Mouse (Mus musculus): ENCODE measurements around the gene Dhcr7. TPM values are rescaled to one million over a fixed set of nuclear protein-coding genes. Genes with fewer than 3 reads are reported as not detected.
A peak's percentile ranks its signal among the peaks of the same experiment; 100 is the strongest.

Gene Dhcr7
- total and polyA plus RNA-seq, 2 experiments from 2014 or later, result 70.2 to 84.4 TPM

GRCm38 (mm10) chr7:143792336-143792985, 30.5 kb upstream of the Dhcr7 start:
- DNase-seq (ENCODE audit: low spot score), result no peak
- WGBS, result 73% methylated on average over 6 of the region's 6 CpGs
- no peaks in the 10 kb centered on the region for H3K4me1 ChIP-seq (ENCODE audit: insufficient read depth, low read length)
- H3K4me3 ChIP-seq (ENCODE audit: low read length), result no peak overlapping the region
- TF ChIP-seq CTCF (IDR thresholded peaks at IDR 0.05; ENCODE audit: low read depth), result no peak
- ATAC-seq, result no peak
- H3K9ac ChIP-seq (replicated peaks; ENCODE audit: low read length), result no peak overlapping the region
- H3K36me3 ChIP-seq (ENCODE audit: insufficient read depth, low read length), result peaks cover 9% of the 10 kb centered on the region; the same call in 1 of the 2 replicates
- no peaks in the 10 kb centered on the region for H3K27me3 ChIP-seq (ENCODE audit: insufficient read depth, low read length)
- no peak overlapping the region for H3K4me2 ChIP-seq (ENCODE audit: low read depth, low read length)
- H3K9me3 ChIP-seq (ENCODE audit: low read length), result no peaks in the 10 kb centered on the region
- no peak overlapping the region for H3K27ac ChIP-seq

- Histone ChIP-seq H3K9ac (replicated peaks; ENCODE audit: low read length) (no peak overlapping the region), H3K4me1 (ENCODE audit: insufficient read depth, low read length) (no peaks in the 10 kb centered on the region), H3K27me3 (ENCODE audit: insufficient read depth, low read length) (no peaks in the 10 kb centered on the region), H3K9me3 (ENCODE audit: low read length) (no peaks in the 10 kb centered on the region), H3K4me3 (ENCODE audit: low read length) (no peak overlapping the region), H3K4me2 (ENCODE audit: low read depth, low read length) (no peak overlapping the region), H3K36me3 (ENCODE audit: insufficient read depth, low read length) (peaks cover 14% of the 10 kb centered on the region), H3K27ac (no peak overlapping the region)
- peak; percentile 65 for TF ChIP-seq CTCF (IDR thresholded peaks at IDR 0.05; ENCODE audit: low read depth)
- no peak for ATAC-seq
- peak; percentile 19 for DNase-seq (ENCODE audit: low spot score)
- whole genome bisulfite sequencing, result 53% methylated on average over 4 of the region's 4 CpGs
These were observed 29.8 kb upstream of the Dhcr7 start for GRCm38 (mm10) chr7:143793121-143793520.

- no peak for ATAC-seq
- peaks cover 30% of the 10 kb centered on the region for H3K36me3 ChIP-seq (ENCODE audit: insufficient read depth, low read length)
- H3K27me3 ChIP-seq (ENCODE audit: insufficient read depth, low read length), result no peaks in the 10 kb centered on the region
These were observed 24.2 kb upstream of the Dhcr7 start for GRCm38 (mm10) chr7:143798783-143799182.

GRCm38 (mm10) chr7:143800770-143801169, 22.2 kb upstream of the Dhcr7 start:
- H3K4me1 ChIP-seq (ENCODE audit: insufficient read depth, low read length), result no peaks in the 10 kb centered on the region
- no peak for TF ChIP-seq CTCF (IDR thresholded peaks at IDR 0.05; ENCODE audit: low read depth)
- no peaks in the 10 kb centered on the region for H3K9me3 ChIP-seq (ENCODE audit: low read length)
- 100% methylated on average over 1 of the region's 1 CpGs for WGBS
- no peak for ATAC-seq
- no peak for DNase-seq (ENCODE audit: low spot score)
- no peaks in the 10 kb centered on the region for H3K27me3 ChIP-seq (ENCODE audit: insufficient read depth, low read length)
- H3K27ac ChIP-seq, result no peak overlapping the region
- peaks cover 34% of the 10 kb centered on the region for H3K36me3 ChIP-seq (ENCODE audit: insufficient read depth, low read length)
- H3K9ac ChIP-seq (replicated peaks; ENCODE audit: low read length), result no peak overlapping the region
- H3K4me3 ChIP-seq (ENCODE audit: low read length), result no peak overlapping the region
- no peak overlapping the region for H3K4me2 ChIP-seq (ENCODE audit: low read depth, low read length)

More at GRCm38 (mm10) chr7:143798783-143799182, 24.2 kb upstream of the Dhcr7 start:
- 92% methylated on average over 4 of the region's 4 CpGs for WGBS
- no peak overlapping the region for H3K4me2 ChIP-seq (ENCODE audit: low read depth, low read length)
- no peak for TF ChIP-seq CTCF (IDR thresholded peaks at IDR 0.05; ENCODE audit: low read depth)
- no peaks in the 10 kb centered on the region for H3K4me1 ChIP-seq (ENCODE audit: insufficient read depth, low read length)
- no peak for DNase-seq (ENCODE audit: low spot score)
- no peak overlapping the region for H3K9ac ChIP-seq (replicated peaks; ENCODE audit: low read length)
- no peaks in the 10 kb centered on the region for H3K9me3 ChIP-seq (ENCODE audit: low read length)
- H3K4me3 ChIP-seq (ENCODE audit: low read length), result no peak overlapping the region
- no peak overlapping the region for H3K27ac ChIP-seq

- Histone ChIP-seq H3K4me3 (ENCODE audit: low read length) (no peak overlapping the region), H3K9ac (replicated peaks; ENCODE audit: low read length) (no peak overlapping the region), H3K9me3 (ENCODE audit: low read length) (no peaks in the 10 kb centered on the region), H3K27ac (no peak overlapping the region), H3K36me3 (ENCODE audit: insufficient read depth, low read length) (peaks cover 35% of the 10 kb centered on the region), H3K4me2 (ENCODE audit: low read depth, low read length) (no peak overlapping the region), H3K27me3 (ENCODE audit: insufficient read depth, low read length) (no peaks in the 10 kb centered on the region), H3K4me1 (ENCODE audit: insufficient read depth, low read length) (no peaks in the 10 kb centered on the region)
- ATAC-seq (no peak), DNase-seq (ENCODE audit: low spot score) (no peak)
- TF ChIP-seq CTCF (IDR thresholded peaks at IDR 0.05; ENCODE audit: low read depth), result no peak
- 85% methylated on average over 8 of the region's 8 CpGs for WGBS
These were observed 21.5 kb upstream of the Dhcr7 start for GRCm38 (mm10) chr7:143801195-143802065.

GRCm38 (mm10) chr7:143805199-143805624, 17.7 kb upstream of the Dhcr7 start:
- Histone ChIP-seq H3K27ac (no peak overlapping the region), H3K27me3 (ENCODE audit: insufficient read depth, low read length) (no peaks in the 10 kb centered on the region), H3K4me1 (ENCODE audit: insufficient read depth, low read length) (no peaks in the 10 kb centered on the region), H3K36me3 (ENCODE audit: insufficient read depth, low read length) (peaks cover 8% of the 10 kb centered on the region; the same call in 1 of the 2 replicates), H3K9me3 (ENCODE audit: low read length) (no peaks in the 10 kb centered on the region), H3K4me3 (ENCODE audit: low read length) (no peak overlapping the region), H3K4me2 (ENCODE audit: low read depth, low read length) (no peak overlapping the region), H3K9ac (replicated peaks; ENCODE audit: low read length) (no peak overlapping the region)
- DNase-seq (ENCODE audit: low spot score) (peak; percentile 77), ATAC-seq (peak; percentile 46; the same call in 1 of the 2 replicates)
- WGBS, result 38% methylated on average over 5 of the region's 5 CpGs
- TF ChIP-seq CTCF (IDR thresholded peaks at IDR 0.05; ENCODE audit: low read depth), result no peak

Measured in hindbrain, postnatal 0 days (tissue).